Mouse (Mus musculus): ENCODE measurements around the gene Zfp629.
A peak's percentile ranks its signal among the peaks of the same experiment; 100 is the strongest.
"Not testable (repeated sequence)": the region's sequence is repeated elsewhere in the genome, so short reads cannot be mapped to it uniquely, and the experiment has no call there.

The Zfp629 gene

DNA sequence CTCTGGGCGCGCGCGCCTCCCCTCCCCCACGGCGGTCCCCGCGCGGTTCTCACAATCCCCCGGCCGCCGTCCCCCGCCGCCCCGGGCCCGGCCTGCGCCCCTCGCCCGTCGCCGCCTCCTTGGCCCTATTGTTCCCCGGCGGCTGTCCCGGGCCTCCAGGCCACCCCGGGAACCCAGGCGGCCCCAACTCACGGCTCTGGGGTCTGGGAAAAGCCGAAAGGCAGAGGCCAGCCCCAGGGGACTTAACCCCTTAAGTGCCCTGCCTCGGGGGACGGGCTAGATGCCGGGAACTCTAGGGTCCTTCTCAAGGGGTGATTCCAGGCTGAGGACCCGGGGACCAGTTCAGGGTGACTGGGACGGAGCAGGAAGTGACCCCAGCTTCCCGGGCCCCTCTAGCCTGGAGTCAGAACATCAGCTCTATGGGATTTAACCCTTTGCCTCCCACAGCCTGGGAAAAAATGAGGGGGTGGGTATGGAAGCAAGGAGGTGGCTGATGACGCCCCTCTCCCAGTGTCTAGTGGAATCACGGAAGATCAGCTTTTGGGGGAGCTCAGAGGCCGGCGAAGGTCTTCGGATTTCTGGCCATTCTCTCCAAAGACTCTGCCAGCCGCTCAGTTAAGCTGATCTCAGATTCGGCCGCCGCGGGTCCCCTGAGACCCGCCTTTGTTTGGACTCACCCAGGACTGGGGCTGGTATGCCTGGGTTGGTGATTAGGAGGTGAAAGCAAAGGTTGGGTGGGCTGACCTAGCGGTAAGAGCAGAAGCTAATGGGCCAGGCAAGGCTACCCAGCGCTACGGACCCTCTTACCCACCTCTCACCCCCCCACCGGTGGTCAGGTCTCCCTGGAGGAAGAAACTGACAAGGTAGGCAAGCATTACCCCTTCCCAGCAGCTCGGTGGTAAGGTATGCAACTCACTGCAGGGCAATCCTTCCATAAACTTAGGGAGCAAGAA is at the start of gene Zfp629:
Gene Zfp629, minus strand, starts transcription at position 907 of the 953 bp plus-strand sequence.
- DNase-seq = peak; percentile 81 to 83

DNA sequence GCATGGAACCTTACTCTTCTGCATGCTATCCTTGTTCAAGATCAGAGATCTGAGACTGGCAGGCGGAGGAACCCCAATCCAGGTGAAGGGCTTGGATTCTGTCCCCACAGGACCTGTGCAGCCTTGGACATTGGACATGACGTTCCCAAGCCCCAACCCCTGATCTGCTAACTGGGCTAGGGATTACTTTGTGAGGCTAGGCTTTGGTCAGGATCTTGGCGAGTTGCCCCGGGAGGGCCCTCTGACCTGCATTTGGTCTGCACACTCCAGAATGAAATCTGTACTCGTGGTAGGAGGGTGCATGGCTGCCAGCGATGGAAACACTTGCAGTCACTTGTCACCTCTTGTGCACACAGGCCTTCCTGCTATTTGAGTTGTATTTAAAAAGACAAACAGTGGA is 47.3 kb upstream of the Zfp629 start:
- no peak for DNase-seq

DNA sequence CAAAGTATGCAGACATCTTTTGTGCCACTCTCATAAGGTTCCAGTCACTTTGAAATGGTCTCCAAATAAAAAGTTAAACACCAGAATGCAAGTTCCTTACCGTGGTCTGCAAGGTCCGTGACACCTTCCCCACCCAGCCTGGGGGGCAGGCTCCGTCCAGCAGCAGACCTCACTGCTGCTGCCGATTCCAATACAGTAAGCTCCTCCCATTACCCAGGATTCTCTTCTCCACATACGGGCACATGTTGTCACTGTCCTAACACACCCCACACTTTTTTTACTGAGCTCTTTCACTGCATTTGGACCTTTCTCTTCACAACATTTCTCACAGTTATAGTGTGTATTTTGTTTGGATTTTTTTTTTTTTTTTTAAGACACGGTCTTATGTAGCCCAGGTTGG is 46.2 kb upstream of the Zfp629 start:
- no peak for DNase-seq

DNA sequence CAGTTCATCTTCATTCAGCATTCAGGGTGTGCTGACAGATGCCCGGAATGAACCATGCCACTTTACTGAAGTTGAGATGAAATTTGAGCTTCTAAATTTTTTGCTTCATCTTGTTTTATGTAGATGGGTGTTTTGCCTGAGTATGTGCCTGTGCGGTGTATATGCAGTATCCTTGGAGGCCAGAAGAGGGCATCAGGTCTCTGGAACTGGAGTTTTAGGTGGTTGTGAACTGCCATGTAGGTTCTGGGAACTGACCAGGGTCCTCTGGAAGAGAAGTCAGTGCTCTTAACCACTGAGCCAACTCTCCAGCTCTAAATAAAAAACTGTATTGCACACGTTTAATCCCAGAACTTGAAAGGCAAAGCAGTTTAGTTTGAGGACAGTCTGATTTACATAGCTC is 45.3 kb upstream of the Zfp629 start:
- no peak for DNase-seq

DNA sequence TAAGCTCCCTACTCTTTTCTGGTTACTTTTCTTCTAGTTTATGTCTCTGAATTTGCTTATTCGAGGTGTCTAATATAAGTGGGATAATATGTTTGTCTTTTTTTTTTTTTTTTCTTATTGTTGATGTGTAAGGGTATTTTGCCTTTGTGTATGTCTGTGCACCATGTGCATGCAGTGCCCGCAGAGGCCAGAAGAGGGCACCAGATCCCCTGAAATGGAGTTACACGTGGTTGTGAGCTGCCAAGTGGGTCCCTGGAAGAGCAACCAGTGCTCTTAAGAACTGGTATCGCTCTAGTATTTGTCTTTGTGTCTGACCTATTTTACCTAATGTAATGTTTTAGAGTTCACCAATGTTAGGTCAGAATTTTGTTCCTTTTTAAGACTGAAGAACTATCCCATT is 41.3 kb upstream of the Zfp629 start:
- DNase-seq = peak; percentile 67 to 79

DNA sequence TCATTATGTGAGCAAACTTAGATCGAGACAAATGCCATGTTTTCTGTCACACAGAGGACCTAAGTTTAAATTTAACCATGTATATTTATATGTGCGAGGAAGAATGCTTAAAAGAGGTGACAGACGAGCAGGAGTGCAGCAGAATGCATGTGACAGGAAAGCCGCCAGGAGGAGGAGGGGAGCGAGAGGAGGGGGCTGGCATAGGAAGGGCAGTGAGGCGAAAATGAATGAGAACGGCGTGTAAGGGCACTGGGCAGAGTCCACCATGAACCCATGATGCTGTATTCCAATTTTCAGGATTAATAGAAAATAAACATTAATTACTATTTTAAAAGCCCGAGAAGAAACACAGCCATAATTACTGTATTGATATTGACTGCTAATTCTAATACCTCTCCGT is 38.7 kb upstream of the Zfp629 start:
- DNase-seq = no peak

DNA sequence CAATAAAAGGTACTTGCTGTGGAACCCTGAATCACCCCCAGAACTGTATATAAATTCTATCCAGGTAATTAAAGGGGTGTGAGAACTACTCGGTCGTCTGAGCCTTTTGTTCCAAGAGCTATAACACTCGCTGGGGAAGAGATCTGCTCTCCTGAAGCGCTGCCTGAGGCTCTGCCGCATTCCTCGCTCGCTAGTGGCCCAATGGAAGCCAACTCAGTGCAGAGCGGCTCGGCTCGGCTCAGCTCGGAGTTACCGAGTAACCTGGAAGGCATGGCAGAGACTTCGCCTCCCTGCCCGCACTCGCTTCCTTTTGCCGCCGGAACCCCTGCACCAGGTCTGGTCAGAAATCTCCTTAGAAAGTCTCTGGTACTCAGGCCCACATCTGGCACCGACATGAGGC is 36.5 kb upstream of the Zfp629 start:
- no peak for DNase-seq

DNA sequence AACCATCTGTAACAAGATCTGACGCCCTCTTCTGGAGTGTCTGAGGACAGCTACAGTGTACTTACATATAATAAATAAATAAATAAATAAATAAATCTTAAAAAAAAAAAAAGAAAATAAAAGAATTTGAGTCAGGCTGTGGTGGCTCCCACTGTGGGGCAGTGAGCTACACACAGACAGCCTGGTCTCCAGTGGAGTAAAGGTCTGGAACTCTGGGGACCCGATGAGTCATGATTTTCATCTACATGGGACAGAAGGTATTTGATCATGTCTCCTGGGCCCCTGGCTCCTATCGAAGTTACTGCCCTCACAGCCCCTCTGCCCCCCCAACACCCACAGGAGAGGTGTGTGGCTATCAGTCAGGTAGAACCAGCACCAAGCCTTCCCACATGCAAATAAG is 36.0 kb upstream of the Zfp629 start:
- DNase-seq = no peak

DNA sequence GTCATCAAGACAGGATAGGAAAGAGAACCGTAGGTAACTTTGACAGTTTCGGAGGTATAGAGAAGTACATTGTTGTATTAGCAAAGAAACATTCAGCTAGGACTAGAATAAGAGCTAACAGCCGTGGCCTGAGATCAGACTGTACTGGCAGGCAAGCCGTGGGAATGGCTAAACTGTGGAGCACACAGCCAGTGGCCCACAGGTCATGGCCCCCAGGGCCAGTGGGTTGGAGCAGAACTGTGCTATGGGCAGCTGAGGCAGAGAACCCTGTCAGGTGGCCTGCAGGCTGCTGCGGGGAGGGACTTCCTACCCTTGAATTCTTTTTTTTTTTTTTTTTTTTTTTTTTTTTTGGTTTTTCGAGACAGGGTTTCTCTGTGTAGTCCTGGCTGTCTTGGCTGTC is 33.6 kb upstream of the Zfp629 start:
- no peak for DNase-seq

DNA sequence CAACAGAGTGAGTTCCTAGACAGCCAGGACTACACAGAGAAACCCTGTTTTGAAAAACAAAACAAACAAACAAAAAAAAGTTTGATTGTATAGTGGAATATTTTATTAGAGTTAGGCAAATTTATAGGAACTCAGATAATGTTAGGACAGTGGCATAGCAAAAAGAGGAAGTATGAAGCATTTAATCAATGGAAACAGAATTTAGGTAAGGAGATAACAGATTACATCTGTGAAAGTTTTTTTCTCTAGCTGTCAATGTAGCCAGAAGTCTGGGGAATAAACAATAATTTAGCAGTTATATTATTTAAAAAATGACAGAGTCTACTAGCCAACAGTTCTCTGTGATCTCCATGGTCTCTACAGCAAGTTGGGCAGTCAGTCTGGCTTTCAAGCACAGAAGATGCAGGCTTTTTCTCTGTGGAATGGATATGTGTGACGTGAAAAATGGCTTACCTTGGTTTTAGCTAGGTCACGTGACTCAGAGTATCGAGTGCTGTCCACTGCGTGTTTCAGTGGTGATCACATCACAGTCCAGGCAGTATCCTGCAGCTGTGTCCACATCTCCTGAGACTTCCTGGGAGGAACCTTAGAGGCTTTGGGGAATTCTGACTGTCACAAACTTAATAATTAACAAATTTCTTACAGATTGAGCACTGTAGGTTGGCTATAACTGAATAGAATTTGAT is 33.1 kb upstream of the Zfp629 start:
- no peak for DNase-seq

DNA sequence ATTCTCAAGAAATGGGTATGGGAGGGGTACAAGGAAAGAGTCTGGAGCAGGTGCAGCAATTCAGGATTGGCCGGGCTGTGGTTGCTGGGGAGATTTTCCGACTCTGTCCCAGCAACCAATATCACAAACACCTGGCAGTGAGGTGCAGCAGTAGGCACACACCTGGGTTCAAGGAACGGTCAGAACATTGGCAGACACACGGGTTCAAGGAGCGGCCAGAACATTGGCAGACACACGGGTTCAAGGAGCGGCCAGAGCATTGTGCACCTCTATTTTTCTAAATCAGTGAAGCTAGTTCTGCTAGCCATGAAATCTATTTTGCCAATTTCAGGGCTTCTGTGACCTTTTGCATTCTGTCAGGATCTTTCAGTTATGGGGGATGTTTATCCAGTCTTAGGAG is 32.0 kb upstream of the Zfp629 start:
- DNase-seq = not testable (repeated sequence)

DNA sequence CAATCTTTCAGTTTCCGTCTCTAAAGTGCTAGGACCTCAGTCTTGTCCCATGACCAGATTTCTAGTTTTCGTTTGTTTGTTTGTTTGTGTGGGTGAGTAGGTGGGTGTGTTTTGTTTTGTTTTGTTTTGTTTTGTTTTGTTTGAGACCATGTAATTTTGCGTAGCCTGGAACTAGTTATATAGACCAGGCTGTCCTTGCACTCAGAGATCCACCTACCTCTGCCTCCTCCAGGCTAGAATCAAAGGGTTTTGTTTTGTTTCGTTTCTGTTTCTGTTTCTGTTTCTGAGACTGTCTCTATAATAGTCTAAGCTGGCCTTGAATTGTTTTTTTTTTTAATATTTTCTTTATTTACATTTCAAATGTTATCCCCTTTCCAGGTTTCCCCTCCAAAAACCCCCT is 30.8 kb upstream of the Zfp629 start:
- DNase-seq = no peak

DNA sequence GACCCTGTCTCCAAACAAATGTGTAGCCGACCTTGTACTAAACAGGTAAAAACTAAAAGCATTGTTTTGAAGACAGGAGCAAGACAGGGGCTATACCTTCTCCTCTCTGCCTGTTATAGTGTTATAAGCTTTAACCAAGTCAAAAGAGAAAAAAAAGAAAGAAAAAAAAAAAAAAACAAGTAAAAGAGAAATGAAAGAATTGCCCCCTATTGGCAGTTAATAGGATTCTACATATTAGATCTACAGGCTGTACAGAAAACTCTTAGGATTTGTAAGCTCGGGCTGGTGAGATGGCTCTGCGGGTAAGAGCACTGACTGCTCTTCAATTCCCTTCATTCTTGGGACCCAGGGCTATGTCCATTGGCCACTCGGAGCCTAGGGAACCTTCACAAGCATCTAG is 26.7 kb upstream of the Zfp629 start:
- no peak for DNase-seq

DNA sequence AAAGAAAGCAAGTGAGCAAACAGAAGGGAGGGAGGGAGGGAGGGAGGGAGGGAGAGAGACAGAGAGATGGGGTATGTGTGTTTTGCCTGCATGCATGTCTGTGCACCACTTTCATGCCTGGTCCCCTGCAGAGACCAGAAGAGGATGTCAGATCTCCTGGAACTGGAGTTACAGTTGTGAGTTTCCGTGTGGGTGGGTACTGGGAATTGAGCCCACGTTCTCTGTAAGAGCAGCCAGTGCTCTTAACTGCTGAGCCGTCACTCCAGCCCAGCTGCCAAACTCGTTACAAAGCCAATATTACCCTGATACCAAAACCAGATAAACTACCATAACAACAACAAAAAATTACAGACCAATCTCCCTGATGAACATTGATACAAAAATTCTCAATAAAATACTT is 25.7 kb upstream of the Zfp629 start:
- DNase-seq = no peak

DNA sequence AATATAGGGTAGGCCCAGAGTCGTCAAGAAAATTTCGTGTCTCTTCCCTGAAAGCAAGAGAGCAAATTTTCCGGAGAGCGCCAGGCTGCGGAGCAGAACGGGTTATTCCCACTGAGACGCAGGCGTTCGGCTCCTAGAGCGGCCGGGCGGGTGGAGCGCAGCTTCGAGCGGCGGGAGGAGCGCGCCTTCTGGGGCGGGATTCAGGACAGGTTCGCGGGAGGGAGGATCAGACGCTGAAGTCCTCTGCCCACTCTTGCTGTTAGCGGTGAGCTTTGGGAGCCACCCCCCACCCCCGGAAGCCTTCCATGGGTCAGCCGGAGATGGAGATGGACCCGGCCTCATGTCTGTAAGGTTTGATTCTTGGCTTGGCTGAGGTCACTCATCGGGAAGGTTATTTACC is 21.4 kb upstream of the Zfp629 start:
- DNase-seq = peak; percentile 86 to 92

DNA sequence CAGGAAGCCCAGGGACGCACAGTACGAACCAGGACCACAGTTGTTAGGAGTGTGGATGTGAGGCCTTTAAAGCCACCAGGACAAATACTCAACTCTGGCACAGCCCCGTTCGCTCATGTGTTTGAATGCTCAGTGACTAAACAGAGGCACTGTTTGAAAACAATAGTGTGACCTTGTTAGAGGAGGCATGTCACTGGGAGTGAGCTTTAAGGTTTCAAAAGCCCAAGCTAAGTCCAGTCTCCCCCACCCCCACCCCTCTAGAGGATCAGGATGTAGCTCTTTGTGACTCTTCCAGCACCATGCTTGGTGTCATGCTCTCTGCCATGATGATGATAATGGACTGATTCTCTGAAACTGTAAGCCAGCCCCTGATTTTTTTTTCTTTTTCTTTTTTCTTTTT is 15.8 kb upstream of the Zfp629 start:
- DNase-seq = no peak

DNA sequence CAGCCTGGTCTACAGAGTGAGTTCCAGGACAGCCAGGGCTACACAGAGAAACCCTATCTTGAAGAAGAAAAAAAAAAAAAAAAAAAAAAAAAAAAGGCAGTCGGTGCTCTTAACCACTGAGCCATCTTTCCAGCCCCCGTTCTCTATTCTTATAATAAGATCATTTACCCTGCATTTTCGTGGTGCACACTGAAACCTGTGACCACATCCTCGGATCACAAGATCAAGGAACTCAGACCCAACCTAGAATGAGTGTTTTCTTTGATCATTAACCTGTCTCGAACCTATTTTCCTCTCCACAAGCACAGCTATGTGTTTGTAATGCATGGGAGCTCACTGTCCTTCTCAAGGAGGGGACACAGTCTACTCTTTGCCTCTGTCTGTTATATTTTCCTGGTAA is 13.0 kb upstream of the Zfp629 start:
- no peak for DNase-seq

DNA sequence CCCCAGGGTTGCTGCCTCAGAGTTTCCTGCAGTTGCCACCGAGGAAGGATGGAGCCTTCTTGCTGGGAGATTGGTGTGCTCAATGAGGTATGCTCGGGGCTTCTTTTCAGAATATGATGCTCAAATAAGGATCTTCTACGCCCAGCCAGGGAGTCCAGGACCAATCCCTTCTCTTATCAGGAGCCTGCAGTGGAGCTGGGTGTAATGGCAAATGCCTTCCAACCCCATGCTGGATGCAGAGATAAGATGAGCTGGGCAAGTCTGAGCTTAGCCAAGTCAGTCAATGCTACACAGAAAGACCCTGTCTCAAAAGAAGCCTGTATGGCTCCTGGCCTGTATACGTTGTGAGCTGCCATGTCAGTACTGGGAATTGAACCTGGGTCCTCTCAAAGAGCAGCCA is 10.9 kb upstream of the Zfp629 start:
- DNase-seq = no peak

DNA sequence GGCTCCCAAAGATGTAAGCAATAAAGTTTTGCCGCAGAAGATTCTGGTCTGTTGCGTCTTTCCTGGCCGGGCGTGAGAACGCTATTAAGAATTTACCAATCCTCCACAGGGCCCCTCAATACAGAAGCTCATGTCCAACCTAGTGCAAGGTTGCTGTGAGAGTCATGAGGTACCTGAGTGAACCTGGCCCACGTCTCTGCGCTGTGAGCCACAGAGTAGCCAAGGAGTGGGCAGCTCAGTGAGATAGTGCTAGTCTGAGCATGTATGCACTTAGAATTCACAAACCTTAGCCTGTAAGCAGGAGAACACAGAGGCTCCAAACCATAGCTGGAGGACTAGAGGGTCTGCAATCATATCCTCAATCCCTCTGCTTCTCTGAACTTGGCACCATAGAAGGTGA is 10.4 kb upstream of the Zfp629 start:
- DNase-seq = no peak

DNA sequence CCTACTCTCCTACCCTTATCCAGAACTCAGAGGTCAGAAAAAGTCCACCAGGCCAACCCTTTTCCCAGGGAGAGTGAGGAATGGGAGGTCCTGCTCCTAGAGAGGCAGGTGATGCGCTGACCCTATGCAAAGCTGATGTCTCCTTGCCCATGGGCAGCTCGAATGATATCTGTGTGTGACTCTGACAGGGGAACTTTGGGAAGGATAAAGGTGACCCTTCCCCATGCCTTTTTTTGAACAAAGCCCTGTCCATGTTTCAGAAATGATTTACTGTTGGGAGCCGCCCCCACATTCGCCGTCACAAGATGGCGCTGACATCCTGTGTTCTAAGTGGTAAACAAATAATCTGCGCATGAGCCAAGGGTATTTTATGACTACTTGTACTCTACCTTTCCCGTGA is 2.8 kb upstream of the Zfp629 start:
- DNase-seq = not testable (repeated sequence)

DNA sequence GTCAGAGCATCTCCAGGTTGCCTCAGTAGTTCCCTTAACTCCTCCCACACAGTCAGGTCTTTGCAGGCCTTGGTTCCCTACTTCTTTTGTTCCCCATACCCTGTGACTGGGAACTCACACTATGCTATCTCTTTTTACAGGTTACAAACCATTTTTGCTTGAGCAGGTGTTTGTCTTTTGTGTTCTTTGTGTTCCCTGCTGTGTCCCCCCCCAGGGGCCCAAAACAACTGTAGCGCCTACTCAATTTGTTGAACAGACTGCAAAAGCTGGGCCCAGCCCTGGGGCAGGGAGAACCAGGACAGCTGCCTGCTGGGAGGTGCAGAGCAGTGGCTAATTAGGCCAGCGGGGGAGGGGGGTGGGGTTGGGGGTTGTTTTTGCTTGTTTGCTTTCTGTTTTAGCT is 2.4 kb upstream of the Zfp629 start:
- no peak for DNase-seq

DNA sequence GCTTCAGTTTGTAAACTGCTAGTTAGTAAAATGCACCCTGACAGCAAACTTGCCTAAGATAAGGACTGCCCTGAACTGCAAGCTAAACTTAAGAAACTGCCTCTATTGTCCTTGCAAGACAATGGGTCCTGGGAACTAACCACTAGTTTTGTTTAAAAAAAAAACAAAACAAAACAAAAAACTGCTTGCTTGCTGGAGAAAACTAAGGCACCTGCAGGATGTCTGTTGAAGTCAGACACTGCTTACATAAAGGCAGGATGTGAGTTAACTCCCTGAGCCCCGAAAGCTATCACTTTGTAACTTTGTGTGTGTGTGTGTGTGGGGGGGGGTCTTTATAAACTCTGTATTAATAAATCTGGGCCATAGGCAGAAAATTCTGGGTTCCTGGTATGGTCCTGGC is 1.3 kb upstream of the Zfp629 start:
- DNase-seq = no peak

DNA sequence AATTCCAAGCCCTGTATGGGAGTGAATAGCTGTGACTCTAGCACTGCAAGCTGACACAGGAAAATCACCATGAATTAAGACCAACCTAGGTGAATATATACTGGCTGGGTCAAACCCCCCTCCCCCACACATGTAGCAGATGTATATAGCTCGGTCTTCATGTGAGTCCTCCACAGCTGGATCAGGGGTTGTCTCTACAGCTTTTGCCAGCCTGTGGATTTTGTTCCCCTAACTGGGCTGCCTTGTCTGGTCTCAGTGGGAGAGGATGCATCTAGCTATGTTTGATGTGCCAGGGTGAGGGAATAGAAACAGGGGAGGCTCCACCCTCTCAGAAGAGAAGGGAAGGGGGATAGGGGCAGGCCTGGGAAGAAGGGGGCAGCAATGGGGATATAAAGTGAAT is 739 bp upstream of the Zfp629 start:
- DNase-seq = no peak

DNA sequence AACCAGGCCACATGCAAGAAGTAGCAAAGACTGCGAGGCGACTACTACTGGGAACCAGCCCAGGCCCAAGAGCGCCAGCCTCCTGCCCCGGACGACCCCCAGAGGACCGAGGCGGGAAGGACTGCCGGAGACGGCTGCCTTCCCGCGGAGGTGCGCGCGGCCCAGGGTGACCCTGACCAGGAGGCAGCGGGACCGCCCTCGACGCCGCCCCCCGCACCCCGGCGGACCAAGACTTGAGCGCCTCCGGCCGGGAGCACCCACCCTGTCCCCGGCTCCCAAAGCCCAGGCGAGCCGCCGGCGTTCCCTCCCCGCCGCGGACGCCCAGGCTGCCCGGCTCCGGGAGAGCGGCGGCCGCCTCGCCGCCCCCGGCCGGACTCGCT is 1.1 kb downstream of the Zfp629 start:
- peak; percentile 37 to 56 for DNase-seq

Measured in cerebellum, postnatal 25 days (tissue).